Mouse (Mus musculus) ES-Bruce4 (cell line): ENCODE data around the gene Spata18. TPM values are rescaled to one million over a fixed set of nuclear protein-coding genes. Genes with fewer than 3 reads are reported as not detected.

Experiments used
- H3K27ac ChIP-seq: 2 replicates; pipeline ENCODE4 v1.5.1; 2012; ENCODE audit warnings: low read length, inconsistent platforms; ENCODE audit not compliant: insufficient read depth
- H3K27me3 ChIP-seq: 2 replicates; pipeline ENCODE4 v1.6.1; 2012; ENCODE audit warnings: mild to moderate bottlenecking, low read length, inconsistent platforms; ENCODE audit not compliant: control insufficient read depth, poor library complexity, insufficient read depth, severe bottlenecking
- H3K36me3 ChIP-seq: 2 replicates; pipeline ENCODE4 v1.6.1; 2012; ENCODE audit warnings: inconsistent platforms, mild to moderate bottlenecking, low read length, moderate library complexity; ENCODE audit not compliant: control insufficient read depth, poor library complexity, insufficient read depth, severe bottlenecking
- H3K4me1 ChIP-seq: one replicate; pipeline ENCODE4 v1.8.1; 2011; ENCODE audit warnings: low read length; ENCODE audit not compliant: control insufficient read depth, insufficient read depth
- H3K4me3 ChIP-seq: 2 replicates; pipeline ENCODE4 v1.5.1; 2011; ENCODE audit warnings: low read depth, mild to moderate bottlenecking, low read length
- H3K9ac ChIP-seq: 2 replicates; pipeline ENCODE4 v1.6.1; 2012; ENCODE audit warnings: low read depth, mild to moderate bottlenecking, inconsistent platforms; ENCODE audit not compliant: poor library complexity, severe bottlenecking
- H3K9me3 ChIP-seq: replicated peaks from 2 replicates; pipeline ENCODE4 v1.6.1; 2012; ENCODE audit warnings: mild to moderate bottlenecking, low read length, inconsistent platforms; ENCODE audit not compliant: control insufficient read depth, poor library complexity, insufficient read depth, severe bottlenecking
- CTCF ChIP-seq: IDR thresholded peaks from one replicate; pipeline ENCODE4 v1.8.1; 2011; ENCODE audit warnings: low read depth, low read length
- EP300 ChIP-seq: IDR thresholded peaks from 2 replicates; pipeline ENCODE4 v1.6.1; 2011; ENCODE audit warnings: low read depth, low read length; ENCODE audit not compliant: insufficient read depth
- POLR2A ChIP-seq: IDR thresholded peaks from one replicate; pipeline ENCODE4 v1.8.1; 2011; ENCODE audit warnings: low read length; ENCODE audit not compliant: insufficient read depth
- polyA plus RNA-seq: library from polyadenylated mRNA; stranded (reverse); fragments of >200 nt; gene quantifications from 2 replicates; pipeline ENCODE4 v1.2.4, GENCODE M21; 2011; ENCODE audit warnings: low read depth; ENCODE audit not compliant: missing spikeins, insufficient read depth, insufficient read length

Spata18 gene
- polyA plus RNA-seq, 1 experiment: not detected

GRCm38 (mm10) chr5:73688576-73688975 is 37.4 kb downstream of the Spata18 start:
- no peak overlapping the region for H3K9ac ChIP-seq
- H3K9me3 ChIP-seq: no peaks in the 10 kb centered on the region
- TF ChIP-seq POLR2A: no peak
- TF ChIP-seq CTCF: no peak
- TF ChIP-seq EP300: no peak
- no peaks in the 10 kb centered on the region for H3K27me3 ChIP-seq
- peaks cover 3% of the 10 kb centered on the region for H3K4me1 ChIP-seq
- H3K27ac ChIP-seq: no peak overlapping the region
- no peak overlapping the region for H3K4me3 ChIP-seq
- no peaks in the 10 kb centered on the region for H3K36me3 ChIP-seq

DNA sequence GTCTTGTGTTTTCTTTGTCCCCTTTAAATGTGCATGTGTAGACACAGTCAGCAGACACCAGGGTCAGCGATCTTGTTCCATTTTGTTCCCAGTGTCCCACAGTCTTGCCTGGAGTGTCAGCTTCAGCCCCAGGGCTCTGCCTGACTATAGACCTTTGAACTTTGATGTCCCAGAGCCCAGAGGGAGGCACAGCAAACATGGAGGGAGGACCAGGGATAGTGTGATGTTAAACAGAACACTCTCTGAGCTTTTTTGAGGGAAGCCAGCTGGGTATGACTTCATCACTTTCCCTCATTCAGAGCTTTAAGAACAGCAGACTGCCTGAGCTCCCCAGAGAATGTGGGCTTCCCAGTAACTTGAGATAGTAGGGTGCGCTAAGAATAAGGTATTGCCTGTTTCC is 39.0 kb downstream of the Spata18 start:
- Histone ChIP-seq H3K4me3 (no peak overlapping the region), H3K9me3 (no peaks in the 10 kb centered on the region), H3K4me1 (peaks cover 3% of the 10 kb centered on the region), H3K36me3 (no peaks in the 10 kb centered on the region), H3K9ac (no peak overlapping the region), H3K27ac (no peak overlapping the region), H3K27me3 (no peaks in the 10 kb centered on the region)
- no peak for TF ChIP-seq POLR2A
- TF ChIP-seq EP300: no peak

DNA sequence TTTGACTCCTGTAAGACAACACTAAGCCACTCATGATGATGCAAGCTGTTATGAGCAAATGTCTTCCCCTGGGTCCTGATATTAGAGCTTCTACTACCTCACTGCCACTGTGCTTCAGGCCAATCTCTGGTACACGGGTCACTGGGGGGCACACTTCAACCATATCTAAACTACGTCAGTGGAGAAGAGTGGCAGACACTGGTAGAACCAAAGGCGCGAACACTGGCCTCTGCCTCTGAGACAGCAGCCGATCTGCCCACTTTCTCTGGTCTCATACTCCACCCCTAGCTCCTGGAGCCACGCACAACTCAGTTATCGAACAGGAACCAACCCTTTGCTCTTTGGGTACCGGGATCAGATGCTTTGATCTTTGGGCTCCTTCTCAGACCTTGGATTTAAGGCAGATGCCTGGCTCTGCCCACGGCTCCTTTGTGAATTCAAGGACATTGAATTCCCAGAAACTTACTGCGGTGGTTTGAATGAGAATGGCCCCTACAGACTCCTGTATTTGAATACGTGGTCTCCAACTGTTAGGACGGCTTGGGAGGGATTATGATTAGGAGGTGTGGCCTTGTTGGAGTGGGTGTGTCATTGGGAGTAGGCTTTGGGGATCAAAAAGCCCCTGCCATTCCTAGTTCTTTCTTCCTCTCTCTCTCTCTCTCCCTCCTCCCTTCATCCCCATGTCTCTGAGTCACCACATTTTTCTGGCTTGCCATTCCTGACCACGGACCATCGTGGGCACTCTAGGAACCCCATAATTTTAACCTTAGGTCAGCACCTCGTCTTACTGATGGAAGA is 40.7 kb downstream of the Spata18 start:
- no peaks in the 10 kb centered on the region for H3K9me3 ChIP-seq
- no peak for TF ChIP-seq CTCF
- no peak for TF ChIP-seq EP300
- TF ChIP-seq POLR2A: no peak
- no peak overlapping the region for H3K27ac ChIP-seq
- no peak overlapping the region for H3K9ac ChIP-seq
- H3K4me1 ChIP-seq: peaks cover 3% of the 10 kb centered on the region
- H3K27me3 ChIP-seq: no peaks in the 10 kb centered on the region
- no peaks in the 10 kb centered on the region for H3K36me3 ChIP-seq
- H3K4me3 ChIP-seq: no peak overlapping the region

DNA sequence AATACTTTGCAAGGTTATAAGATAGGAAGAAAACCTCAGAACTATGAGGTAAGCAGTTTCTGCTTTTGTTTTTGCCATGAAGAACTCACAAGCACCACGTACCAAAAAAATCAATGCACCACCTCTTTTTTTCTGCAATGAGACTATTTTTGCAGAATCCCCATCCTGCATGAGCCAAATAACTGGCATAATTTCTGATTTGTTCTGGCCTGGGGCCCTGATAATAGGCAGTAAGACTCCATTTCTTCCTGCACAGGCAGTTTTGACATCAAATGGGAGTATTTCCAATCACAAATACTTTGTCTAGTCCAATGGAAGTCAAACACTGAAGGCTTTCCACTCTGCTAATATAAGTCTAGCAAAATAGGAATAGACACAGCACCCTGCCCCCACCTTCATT is 42.6 kb downstream of the Spata18 start:
- no peak overlapping the region for H3K4me3 ChIP-seq
- H3K36me3 ChIP-seq: no peaks in the 10 kb centered on the region
- no peak overlapping the region for H3K9ac ChIP-seq
- no peaks in the 10 kb centered on the region for H3K27me3 ChIP-seq
- H3K4me1 ChIP-seq: peaks cover 3% of the 10 kb centered on the region
- no peak for TF ChIP-seq EP300
- TF ChIP-seq CTCF: no peak
- no peak for TF ChIP-seq POLR2A
- no peaks in the 10 kb centered on the region for H3K9me3 ChIP-seq
- H3K27ac ChIP-seq: no peak overlapping the region

DNA sequence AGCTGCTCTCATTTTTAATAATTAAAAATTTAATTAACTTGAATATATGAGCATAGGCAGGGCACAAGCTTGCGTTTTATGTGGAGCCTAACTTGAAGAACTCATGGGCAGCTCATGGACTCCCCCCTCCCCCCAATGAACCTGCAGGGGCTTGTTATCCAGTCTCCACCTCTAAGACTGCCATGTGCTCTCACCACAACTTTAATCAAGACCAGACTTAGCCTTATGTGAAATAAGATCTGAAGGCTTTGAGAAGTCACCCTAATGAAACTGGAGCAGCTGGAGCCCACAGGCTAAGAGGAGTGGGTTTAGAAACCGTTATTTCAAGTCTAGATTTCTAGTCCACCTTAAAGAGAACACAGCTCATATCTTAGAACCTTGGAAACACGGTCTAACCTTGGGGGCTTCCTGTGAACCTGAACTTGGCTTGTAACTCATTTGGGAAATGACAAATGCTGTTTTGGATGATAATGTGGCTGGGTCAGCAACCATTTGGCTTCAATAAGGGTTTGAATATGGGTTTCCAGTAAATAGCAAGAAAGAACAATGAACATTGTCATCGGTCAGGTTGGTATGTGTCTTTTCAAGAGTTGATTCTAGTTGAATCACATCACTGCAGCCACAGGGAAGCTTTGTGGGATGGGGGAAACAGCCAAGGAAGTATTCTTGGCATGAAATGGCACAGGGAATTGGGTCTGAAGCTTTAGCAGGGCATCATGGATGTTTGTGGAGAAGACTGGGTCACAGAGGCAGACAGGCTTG is 43.3 kb downstream of the Spata18 start:
- H3K36me3 ChIP-seq: no peaks in the 10 kb centered on the region
- H3K27me3 ChIP-seq: no peaks in the 10 kb centered on the region
- TF ChIP-seq EP300: no peak
- no peak overlapping the region for H3K9ac ChIP-seq
- H3K27ac ChIP-seq: no peak overlapping the region
- H3K4me3 ChIP-seq: no peak overlapping the region
- H3K4me1 ChIP-seq: peaks cover 3% of the 10 kb centered on the region
- no peaks in the 10 kb centered on the region for H3K9me3 ChIP-seq

- no peaks in the 10 kb centered on the region for H3K36me3 ChIP-seq
- TF ChIP-seq POLR2A (no peak), EP300 (no peak), CTCF (no peak)
- H3K9me3 ChIP-seq: no peaks in the 10 kb centered on the region
Measured at GRCm38 (mm10) chr5:73697700-73698099, 46.5 kb downstream of the Spata18 start.

More at GRCm38 (mm10) chr5:73697700-73698099, 46.5 kb downstream of the Spata18 start:
- Histone ChIP-seq H3K4me3 (no peak overlapping the region), H3K4me1 (no peaks in the 10 kb centered on the region), H3K9ac (no peak overlapping the region), H3K27ac (no peak overlapping the region), H3K27me3 (no peaks in the 10 kb centered on the region)
